Mouse (Mus musculus): ENCODE data around the gene Treh.
A peak's percentile ranks its signal among the peaks of the same experiment; 100 is the strongest.
"Not testable (repeated sequence)": the region's sequence is repeated elsewhere in the genome, so short reads cannot be mapped to it uniquely, and the experiment has no call there.

Treh gene

DNA sequence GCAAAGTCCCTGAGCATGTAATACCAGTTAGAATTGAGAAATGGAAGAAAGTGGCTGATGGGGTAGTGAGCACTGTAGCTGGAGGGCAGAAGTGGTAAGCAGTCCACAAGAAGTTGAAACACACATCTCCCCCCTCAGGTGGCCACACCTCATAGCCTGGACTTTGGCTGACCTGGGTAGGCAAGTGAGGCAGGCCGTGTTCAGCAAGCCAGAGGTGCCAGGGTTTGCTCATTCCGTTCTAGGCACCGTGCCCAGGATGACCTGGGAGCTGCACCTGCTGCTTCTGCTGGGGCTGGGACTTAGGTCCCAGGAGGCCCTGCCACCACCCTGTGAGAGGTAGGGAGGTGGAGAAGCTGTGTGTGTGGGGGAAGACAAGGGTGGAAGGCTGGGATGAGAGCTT, at the start of gene Treh:
Gene Treh, plus strand, starts transcription at position 229 of the 400 bp plus-strand sequence.
- DNase-seq = no peak

- no peak for DNase-seq
Observed at GRCm38 (mm10) chr9:44624390-44624789, 48.6 kb upstream of the Treh start.

DNA sequence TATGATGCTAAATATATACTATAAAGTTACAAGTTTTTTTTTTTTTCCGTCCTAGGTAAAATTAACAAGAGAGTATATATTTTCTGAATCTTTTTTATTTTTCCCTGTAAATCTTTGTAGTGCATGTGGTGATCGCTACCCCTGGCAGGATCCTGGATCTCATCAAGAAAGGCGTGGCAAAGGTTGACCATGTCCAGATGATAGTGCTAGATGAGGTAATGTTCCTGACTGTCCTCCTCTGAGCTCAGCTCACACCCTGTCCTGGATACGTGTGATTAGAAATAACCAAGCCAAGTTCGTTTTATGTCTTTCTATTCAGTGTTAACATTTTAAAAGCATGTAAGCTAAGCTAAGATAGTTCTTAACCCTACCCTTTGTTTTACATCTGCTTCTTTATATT, 46.8 kb upstream of the Treh start:
- no peak for DNase-seq

DNA sequence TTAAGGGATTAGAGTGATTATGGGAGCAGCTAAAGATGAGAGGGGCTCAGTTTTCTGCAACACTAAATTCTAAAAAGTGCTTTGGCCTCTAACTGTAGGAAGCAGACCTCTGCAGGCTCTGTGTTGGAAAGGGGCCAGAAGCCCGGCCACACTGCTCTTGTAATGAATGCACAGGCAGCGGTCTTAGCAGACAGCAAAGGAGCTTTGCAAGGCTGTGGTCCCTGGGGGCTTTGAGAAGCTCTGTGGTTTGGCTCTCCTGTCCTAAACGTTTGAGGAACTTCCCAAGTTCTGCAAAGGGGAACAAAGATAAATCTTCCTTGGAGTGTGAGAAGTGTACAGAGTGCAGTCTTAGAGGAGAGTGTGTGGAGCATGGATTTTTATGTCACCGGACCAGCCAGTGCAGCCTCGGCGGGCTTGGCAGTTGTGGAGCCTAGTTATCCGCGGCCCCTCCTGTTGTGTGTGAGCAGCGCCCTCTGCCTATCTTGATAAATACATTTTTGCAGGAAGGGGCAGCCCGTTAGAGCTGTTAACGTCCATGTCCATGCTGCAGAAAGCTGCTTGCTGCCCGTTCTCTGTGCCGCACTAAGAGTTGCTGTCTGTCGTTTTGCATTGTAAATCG, 35.4 kb upstream of the Treh start:
- no peak for DNase-seq

GRCm38 (mm10) chr9:44638726-44639125, 34.3 kb upstream of the Treh start:
- DNase-seq = not testable (repeated sequence)

- not testable (repeated sequence) for DNase-seq
Observed at GRCm38 (mm10) chr9:44640028-44640427, 33.0 kb upstream of the Treh start.

- DNase-seq = no peak
Observed at GRCm38 (mm10) chr9:44640646-44641357, 32.2 kb upstream of the Treh start.

DNA sequence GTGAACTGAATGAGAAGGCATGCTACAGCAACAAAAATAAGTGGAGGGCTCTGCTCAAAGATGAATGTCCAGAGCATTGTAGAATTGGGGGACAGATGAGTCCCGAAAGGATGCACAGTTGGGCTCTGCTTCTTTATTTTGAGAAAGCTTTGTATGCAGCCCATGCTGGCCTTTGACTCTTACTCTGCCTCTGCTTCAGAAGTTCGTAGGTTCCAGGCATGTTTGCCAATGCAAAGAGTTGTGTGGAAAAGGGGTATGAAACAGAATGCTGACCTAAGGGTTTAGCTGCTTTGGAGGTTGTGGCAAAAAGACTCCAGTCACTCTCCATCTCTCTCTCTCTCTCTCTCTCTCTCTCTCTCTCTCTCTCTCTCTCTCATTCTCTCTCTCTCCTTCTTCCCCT, 31.4 kb upstream of the Treh start:
- DNase-seq = no peak

DNA sequence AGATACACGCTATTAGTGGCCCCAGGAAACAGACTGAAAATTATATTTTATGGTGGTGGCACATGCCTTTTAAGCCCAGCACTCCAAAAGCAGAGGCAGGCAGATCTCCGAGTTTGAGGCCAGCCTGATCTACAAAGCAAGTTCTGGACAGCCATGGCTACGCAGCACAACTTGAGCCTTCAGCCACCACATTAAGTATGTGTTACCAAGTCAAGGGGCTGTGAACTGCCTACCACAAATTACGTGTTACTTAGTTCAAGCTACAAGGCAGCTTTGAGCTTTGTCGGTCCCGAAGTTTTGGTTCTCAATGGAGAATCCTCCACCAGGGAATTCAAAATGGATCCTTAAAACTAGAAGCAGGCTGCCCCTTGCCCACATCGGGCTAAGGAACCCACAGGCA, 29.9 kb upstream of the Treh start:
- DNase-seq = no peak

DNA sequence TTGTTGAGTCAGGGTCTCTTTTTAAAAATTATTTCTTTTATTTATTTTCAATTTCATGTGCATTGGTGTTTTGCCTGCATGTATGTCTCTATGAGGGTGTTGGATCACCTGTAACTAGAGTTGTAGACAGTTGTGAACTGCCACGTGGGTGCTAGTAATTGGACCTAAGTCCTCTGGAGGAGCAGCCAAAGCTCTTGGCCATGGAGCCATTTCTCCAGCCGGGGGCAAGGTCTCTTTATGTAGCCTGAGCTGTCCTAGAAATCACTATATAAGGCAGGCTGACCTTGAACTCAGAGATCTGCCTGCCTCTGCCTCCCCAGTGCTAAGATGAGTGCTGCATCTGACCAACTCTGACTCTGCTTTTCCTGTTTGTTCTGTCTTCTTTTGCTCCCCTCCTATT, 28.8 kb upstream of the Treh start:
- no peak for DNase-seq

DNA sequence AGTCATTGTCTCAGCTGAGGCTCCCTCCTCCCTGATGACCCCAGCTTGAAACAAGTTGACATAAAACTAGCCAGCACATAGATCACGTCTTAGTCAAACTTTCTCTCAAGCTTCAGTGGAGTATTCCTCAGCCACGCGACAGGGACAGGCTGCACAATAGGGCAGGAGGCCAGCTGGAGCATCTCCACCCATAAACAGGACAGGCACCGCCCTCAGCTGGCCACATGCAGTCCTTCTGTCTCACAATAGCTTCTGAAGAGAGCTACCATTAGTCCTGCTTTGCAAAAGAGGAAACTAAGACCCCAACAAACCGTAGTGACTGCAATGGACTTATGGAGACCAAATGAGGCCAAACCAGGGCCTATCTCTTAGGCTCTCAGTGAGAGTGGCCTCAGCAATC, 27.6 kb upstream of the Treh start:
- no peak for DNase-seq

DNA sequence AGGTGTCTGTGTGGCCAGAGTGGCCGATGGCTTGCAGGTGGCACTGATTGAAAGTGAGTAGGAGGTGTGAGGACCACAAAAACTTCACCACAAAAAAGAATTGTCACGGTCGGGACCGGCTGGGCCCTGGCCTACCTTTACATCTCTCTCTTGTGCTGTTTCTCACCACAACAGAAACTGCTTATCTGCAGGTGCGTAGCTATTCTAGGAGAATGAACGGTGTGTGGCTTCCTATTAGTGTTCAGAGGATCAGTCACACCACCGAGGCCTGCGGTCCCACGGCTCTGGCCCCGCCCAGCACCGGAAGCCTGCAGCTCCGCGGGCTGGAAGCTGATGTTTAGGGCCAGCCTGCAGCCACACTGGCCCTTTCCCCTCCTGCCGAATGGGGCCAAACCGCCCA, 27.1 kb upstream of the Treh start:
- DNase-seq = peak; percentile 77

DNA sequence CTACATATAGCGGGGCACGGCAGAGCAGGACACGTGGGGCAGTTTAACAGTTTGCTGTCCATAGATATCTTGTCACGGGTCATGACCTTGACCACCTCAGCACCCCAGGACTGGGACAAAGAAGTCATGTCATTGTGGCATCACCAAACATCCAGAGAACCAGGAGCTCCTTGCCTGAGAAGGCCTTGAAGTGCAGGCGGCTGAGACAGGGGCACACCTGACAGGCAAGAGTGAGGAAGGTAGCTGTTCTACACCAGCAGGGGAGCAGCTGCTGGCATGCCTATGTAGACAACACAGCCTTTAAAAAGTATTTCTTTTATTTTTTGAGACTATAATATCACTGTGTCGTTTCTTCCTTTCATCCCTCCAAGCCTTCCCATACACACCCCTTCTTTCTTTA, 26.7 kb upstream of the Treh start:
- DNase-seq = peak; percentile 56

GRCm38 (mm10) chr9:44647026-44647425, 26.0 kb upstream of the Treh start:
- peak; percentile 33 for DNase-seq

DNA sequence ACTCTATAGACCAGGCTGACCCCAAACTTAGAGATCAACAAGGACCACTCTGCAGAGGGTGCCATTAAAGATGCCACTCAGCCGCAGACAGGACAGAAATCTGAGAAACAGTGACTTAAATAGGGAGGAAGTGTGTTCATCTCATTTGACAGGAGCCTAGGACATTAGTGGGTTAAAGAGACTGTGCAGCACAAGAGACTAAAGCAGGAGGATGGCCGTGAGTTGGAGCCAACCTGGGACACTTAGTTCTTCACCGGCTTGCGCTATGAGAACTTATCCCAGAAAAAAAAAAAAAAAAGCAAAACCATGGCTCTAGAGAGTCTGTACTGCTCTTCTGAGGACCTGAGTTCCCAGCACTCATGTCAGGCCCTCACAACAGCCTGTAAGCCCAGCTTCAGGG, 25.4 kb upstream of the Treh start:
- no peak for DNase-seq

DNA sequence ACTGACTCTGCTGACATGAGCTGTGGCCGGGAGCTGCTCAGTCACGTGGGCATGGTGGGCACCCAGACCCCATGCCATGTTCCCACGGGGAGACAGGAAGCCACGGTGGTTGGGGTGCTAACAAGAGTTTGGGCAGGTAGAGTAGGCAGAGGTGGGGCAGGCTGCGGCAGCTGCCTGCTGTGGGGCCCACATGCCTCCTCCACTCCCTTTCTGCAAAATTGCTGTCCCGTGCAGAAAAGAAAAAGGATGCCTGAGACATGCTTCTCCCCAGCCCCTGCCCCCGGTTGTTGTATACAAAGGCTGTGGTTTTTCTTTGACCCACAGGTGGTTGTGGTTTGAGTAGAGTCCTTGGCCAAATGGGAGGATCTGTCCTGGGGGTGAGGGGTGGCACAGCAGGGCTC, 24.2 kb upstream of the Treh start:
- DNase-seq = peak; percentile 64

GRCm38 (mm10) chr9:44652027-44652426, 21.0 kb upstream of the Treh start:
- DNase-seq = peak; percentile 88

GRCm38 (mm10) chr9:44653896-44654295, 19.1 kb upstream of the Treh start:
- no peak for DNase-seq

- DNase-seq = peak; percentile 66
Observed at GRCm38 (mm10) chr9:44655098-44656066, 17.7 kb upstream of the Treh start.

DNA sequence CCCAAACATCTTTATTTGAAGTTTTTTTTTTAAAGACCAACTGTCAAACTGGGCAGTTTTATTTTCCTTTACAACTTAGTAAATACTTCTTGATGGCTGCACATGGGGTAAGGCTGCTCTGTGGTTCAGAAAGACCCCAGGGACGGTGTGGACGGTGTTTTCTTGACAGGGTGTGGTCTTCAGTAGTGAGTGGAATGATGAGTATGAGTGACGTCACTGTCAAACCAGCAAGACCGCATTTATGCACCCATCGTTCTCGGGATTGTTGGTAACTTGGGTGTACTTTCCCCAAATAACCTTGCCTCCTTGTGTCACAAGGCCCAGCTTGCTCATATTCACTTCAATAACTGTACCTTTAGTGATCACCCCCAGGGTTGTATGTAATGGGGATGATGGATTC, 9.3 kb upstream of the Treh start:
- DNase-seq = no peak

GRCm38 (mm10) chr9:44671416-44671815, 1.6 kb upstream of the Treh start:
- DNase-seq = no peak

- DNase-seq = no peak
Observed at GRCm38 (mm10) chr9:44672291-44672865, 655 bp upstream of the Treh start.

DNA sequence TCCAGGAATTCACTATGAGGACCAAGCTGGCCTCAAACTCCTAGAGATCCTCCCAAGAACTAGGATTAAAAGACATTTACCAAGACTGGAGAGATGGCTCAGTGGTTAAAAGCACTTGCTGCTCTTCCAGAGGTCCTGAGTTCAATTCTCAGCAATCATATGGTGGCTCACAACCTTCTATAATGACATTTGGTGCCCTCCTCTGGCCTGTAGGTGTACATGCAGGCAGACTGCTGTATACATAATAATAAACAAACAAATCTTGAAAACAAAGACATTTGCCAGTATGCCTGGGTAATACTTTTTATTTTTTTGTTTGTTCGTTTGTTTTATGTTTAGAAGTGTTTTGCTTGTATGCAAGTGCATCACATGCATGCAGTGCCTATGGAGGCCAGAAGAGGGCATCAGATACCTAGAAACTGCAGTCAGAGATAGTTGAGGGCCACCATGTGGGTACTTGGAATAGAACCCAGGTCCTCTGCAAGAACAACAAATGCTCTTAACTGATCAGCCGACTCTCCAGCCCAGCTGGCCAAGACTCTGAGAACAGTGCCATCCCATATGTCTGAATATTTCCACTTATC, 5.3 kb downstream of the Treh start:
- DNase-seq = no peak
